Mouse (Mus musculus): Measurements from ENCODE around the gene BC005624. TPM values are rescaled to one million over a fixed set of nuclear protein-coding genes. Genes with fewer than 3 reads are reported as not detected.

Gene BC005624
- polyA plus RNA-seq, 1 experiment, result 14.5 TPM

GRCm38 (mm10) chr2:31019011-31019410 is 37.0 kb upstream of the BC005624 start:
- TF ChIP-seq POLR2A (IDR thresholded peaks at IDR 0.05; ENCODE audit: low read depth, low read length) (no peak), CTCF (IDR thresholded peaks at IDR 0.05; ENCODE audit: extremely low read depth, insufficient read depth, insufficient read length, insufficient replicate concordance) (no peak)
- Histone ChIP-seq H3K36me3 (ENCODE audit: control insufficient read depth, insufficient read depth, low read length) (peaks cover 5% of the 10 kb centered on the region), H3K27me3 (ENCODE audit: control insufficient read depth, insufficient read depth, low read length) (no peaks in the 10 kb centered on the region), H3K4me3 (ENCODE audit: extremely low read depth, insufficient read depth, insufficient read length) (no peak overlapping the region), H3K27ac (ENCODE audit: insufficient read depth, low read length) (no peak overlapping the region), H3K4me1 (ENCODE audit: control insufficient read depth, insufficient read depth, insufficient read length) (no peaks in the 10 kb centered on the region)
- 90% methylated on average over 8 of the region's 8 CpGs for WGBS
- DNase-seq (ENCODE audit: low read depth in 1 of 2, low spot score in 2 of 2), result no peak

GRCm38 (mm10) chr2:31018519-31018918 is 36.5 kb upstream of the BC005624 start:
- H3K27ac ChIP-seq (ENCODE audit: insufficient read depth, low read length), result no peak overlapping the region
- no peaks in the 10 kb centered on the region for H3K27me3 ChIP-seq (ENCODE audit: control insufficient read depth, insufficient read depth, low read length)
- no peak for TF ChIP-seq CTCF (IDR thresholded peaks at IDR 0.05; ENCODE audit: extremely low read depth, insufficient read depth, insufficient read length, insufficient replicate concordance)
- no peak for TF ChIP-seq POLR2A (IDR thresholded peaks at IDR 0.05; ENCODE audit: low read depth, low read length)
- no peaks in the 10 kb centered on the region for H3K4me1 ChIP-seq (ENCODE audit: control insufficient read depth, insufficient read depth, insufficient read length)
- H3K36me3 ChIP-seq (ENCODE audit: control insufficient read depth, insufficient read depth, low read length), result peaks cover 5% of the 10 kb centered on the region
- H3K4me3 ChIP-seq (ENCODE audit: extremely low read depth, insufficient read depth, insufficient read length), result no peak overlapping the region
- 88% methylated on average over 8 of the region's 8 CpGs for WGBS
- DNase-seq (ENCODE audit: low read depth in 1 of 2, low spot score in 2 of 2), result no peak

- no peak for DNase-seq (ENCODE audit: low read depth in 1 of 2, low spot score in 2 of 2)
- TF ChIP-seq CTCF (IDR thresholded peaks at IDR 0.05; ENCODE audit: extremely low read depth, insufficient read depth, insufficient read length, insufficient replicate concordance), result no peak
- no peak for TF ChIP-seq POLR2A (IDR thresholded peaks at IDR 0.05; ENCODE audit: low read depth, low read length)
- Histone ChIP-seq H3K4me1 (ENCODE audit: control insufficient read depth, insufficient read depth, insufficient read length) (no peaks in the 10 kb centered on the region), H3K36me3 (ENCODE audit: control insufficient read depth, insufficient read depth, low read length) (peaks cover 5% of the 10 kb centered on the region), H3K27ac (ENCODE audit: insufficient read depth, low read length) (no peak overlapping the region), H3K27me3 (ENCODE audit: control insufficient read depth, insufficient read depth, low read length) (no peaks in the 10 kb centered on the region), H3K4me3 (ENCODE audit: extremely low read depth, insufficient read depth, insufficient read length) (no peak overlapping the region)
- WGBS, result 96% methylated on average over 18 of the region's 18 CpGs
Measured at GRCm38 (mm10) chr2:31017625-31018317, 35.8 kb upstream of the BC005624 start.

- no peak for TF ChIP-seq POLR2A (IDR thresholded peaks at IDR 0.05; ENCODE audit: low read depth, low read length)
- no peak for TF ChIP-seq CTCF (IDR thresholded peaks at IDR 0.05; ENCODE audit: extremely low read depth, insufficient read depth, insufficient read length, insufficient replicate concordance)
- Histone ChIP-seq H3K27me3 (ENCODE audit: control insufficient read depth, insufficient read depth, low read length) (no peaks in the 10 kb centered on the region), H3K4me1 (ENCODE audit: control insufficient read depth, insufficient read depth, insufficient read length) (no peaks in the 10 kb centered on the region), H3K4me3 (ENCODE audit: extremely low read depth, insufficient read depth, insufficient read length) (no peak overlapping the region), H3K27ac (ENCODE audit: insufficient read depth, low read length) (no peak overlapping the region), H3K36me3 (ENCODE audit: control insufficient read depth, insufficient read depth, low read length) (peaks cover 6% of the 10 kb centered on the region)
- no peak for DNase-seq (ENCODE audit: low read depth in 1 of 2, low spot score in 2 of 2)
- 76% methylated on average over 14 of the region's 14 CpGs for WGBS
Measured at GRCm38 (mm10) chr2:31013371-31014120, 31.5 kb upstream of the BC005624 start.

- Histone ChIP-seq H3K36me3 (ENCODE audit: control insufficient read depth, insufficient read depth, low read length) (peaks cover 4% of the 10 kb centered on the region; the same call in 1 of the 2 replicates), H3K27ac (ENCODE audit: insufficient read depth, low read length) (no peak overlapping the region)
Measured at GRCm38 (mm10) chr2:31007208-31007607, 25.2 kb upstream of the BC005624 start.

GRCm38 (mm10) chr2:31006434-31006833 is 24.4 kb upstream of the BC005624 start:
- H3K27ac ChIP-seq (ENCODE audit: insufficient read depth, low read length), result no peak overlapping the region
- H3K27me3 ChIP-seq (ENCODE audit: control insufficient read depth, insufficient read depth, low read length), result no peaks in the 10 kb centered on the region
- no peak overlapping the region for H3K4me3 ChIP-seq (ENCODE audit: extremely low read depth, insufficient read depth, insufficient read length)
- WGBS, result 73% methylated on average over 5 of the region's 5 CpGs
- no peak for DNase-seq (ENCODE audit: low read depth in 1 of 2, low spot score in 2 of 2)
- no peak for TF ChIP-seq POLR2A (IDR thresholded peaks at IDR 0.05; ENCODE audit: low read depth, low read length)
- no peak for TF ChIP-seq CTCF (IDR thresholded peaks at IDR 0.05; ENCODE audit: extremely low read depth, insufficient read depth, insufficient read length, insufficient replicate concordance)
- H3K4me1 ChIP-seq (ENCODE audit: control insufficient read depth, insufficient read depth, insufficient read length), result no peaks in the 10 kb centered on the region
- peaks cover 4% of the 10 kb centered on the region; the same call in 1 of the 2 replicates for H3K36me3 ChIP-seq (ENCODE audit: control insufficient read depth, insufficient read depth, low read length)

More at GRCm38 (mm10) chr2:31007208-31007607, 25.2 kb upstream of the BC005624 start:
- TF ChIP-seq POLR2A (IDR thresholded peaks at IDR 0.05; ENCODE audit: low read depth, low read length), result no peak
- TF ChIP-seq CTCF (IDR thresholded peaks at IDR 0.05; ENCODE audit: extremely low read depth, insufficient read depth, insufficient read length, insufficient replicate concordance), result no peak
- no peaks in the 10 kb centered on the region for H3K27me3 ChIP-seq (ENCODE audit: control insufficient read depth, insufficient read depth, low read length)
- 85% methylated on average over 5 of the region's 5 CpGs for WGBS
- no peaks in the 10 kb centered on the region for H3K4me1 ChIP-seq (ENCODE audit: control insufficient read depth, insufficient read depth, insufficient read length)
- H3K4me3 ChIP-seq (ENCODE audit: extremely low read depth, insufficient read depth, insufficient read length), result no peak overlapping the region
- no peak for DNase-seq (ENCODE audit: low read depth in 1 of 2, low spot score in 2 of 2)

Measured in spleen, adult 2 months (tissue).